Mouse (Mus musculus) myocyte (in vitro differentiated cells): ENCODE results near the gene Crb2. TPM values are rescaled to one million over a fixed set of nuclear protein-coding genes. Genes with fewer than 3 reads are reported as not detected.

Experiments used
- H3K27me3 ChIP-seq: one replicate; pipeline ENCODE4 v1.6.1; 2011; ENCODE audit not compliant: control insufficient read depth, insufficient read depth, insufficient read length
- H3K36me3 ChIP-seq: one replicate; pipeline ENCODE4 v1.6.1; 2011; ENCODE audit not compliant: control insufficient read depth, insufficient read depth
- H3K4me2 ChIP-seq: one replicate; pipeline ENCODE4 v1.6.1; 2011; ENCODE audit warnings: low read depth, control low read depth
- H3K4me3 ChIP-seq: one replicate; pipeline ENCODE4 v1.5.1; 2011; ENCODE audit warnings: mild to moderate bottlenecking, control low read depth, moderate library complexity
- H3K79me2 ChIP-seq: one replicate; pipeline ENCODE4 v1.6.1; 2011; ENCODE audit not compliant: control insufficient read depth, insufficient read depth
- H3ac ChIP-seq: one replicate; pipeline ENCODE4 v1.6.1; 2011; ENCODE audit not compliant: control insufficient read depth, insufficient read length
- CEBPB ChIP-seq: IDR thresholded peaks from 2 replicates; pipeline ENCODE4 v1.6.1; 2011; ENCODE audit warnings: mild to moderate bottlenecking, moderate library complexity; ENCODE audit not compliant: poor library complexity, insufficient read depth, severe bottlenecking
- E2F4 ChIP-seq: IDR thresholded peaks from one replicate; pipeline ENCODE4 v1.6.1; 2011; ENCODE audit warnings: mild to moderate bottlenecking, control low read depth, moderate library complexity; ENCODE audit not compliant: insufficient read depth
- MAX ChIP-seq: IDR thresholded peaks from one replicate; pipeline ENCODE4 v1.6.1; 2011; ENCODE audit warnings: low read depth, mild to moderate bottlenecking, control low read depth
- MYOD1 ChIP-seq, 3 experiments: IDR thresholded peaks; one replicate each; pipeline ENCODE4 v1.6.1; 2011; ENCODE audit warnings: control low read depth in 2 of 3, low read depth in 2 of 3, mild to moderate bottlenecking in 2 of 3, moderate library complexity in 1 of 3; ENCODE audit not compliant: insufficient read length in 2 of 3, control insufficient read depth in 1 of 3
- MYOG ChIP-seq, 3 experiments: IDR thresholded peaks; one replicate each; pipeline ENCODE4 v1.6.1; 2011; ENCODE audit warnings: control low read depth in 2 of 3, low read depth in 2 of 3, mild to moderate bottlenecking in 2 of 3; ENCODE audit not compliant: insufficient read length in 2 of 3, control insufficient read depth in 1 of 3, insufficient read depth in 1 of 3
- POLR2A ChIP-seq: IDR thresholded peaks from one replicate; pipeline ENCODE4 v1.6.1; 2011; ENCODE audit warnings: low read depth, mild to moderate bottlenecking, control low read depth, moderate library complexity; ENCODE audit not compliant: insufficient read length
- POLR2AphosphoS2 ChIP-seq: IDR thresholded peaks from one replicate; pipeline ENCODE4 v1.6.1; 2011; ENCODE audit warnings: low read depth, control low read depth; ENCODE audit not compliant: insufficient read length
- REST ChIP-seq: IDR thresholded peaks from one replicate; pipeline ENCODE4 v1.6.1; 2011; ENCODE audit warnings: mild to moderate bottlenecking, control low read depth, moderate library complexity; ENCODE audit not compliant: insufficient read depth, insufficient read length
- SRF ChIP-seq: IDR thresholded peaks from one replicate; pipeline ENCODE4 v1.6.1; 2011; ENCODE audit warnings: low read depth; ENCODE audit not compliant: control insufficient read depth, insufficient read length
- TCF12 ChIP-seq: IDR thresholded peaks from one replicate; pipeline ENCODE4 v1.6.1; 2011; ENCODE audit warnings: mild to moderate bottlenecking, control low read depth; ENCODE audit not compliant: poor library complexity, insufficient read depth, severe bottlenecking
- TCF3 ChIP-seq: IDR thresholded peaks from one replicate; pipeline ENCODE4 v1.6.1; 2011; ENCODE audit warnings: low read depth, control low read depth; ENCODE audit not compliant: insufficient read length
- USF1 ChIP-seq: IDR thresholded peaks from one replicate; pipeline ENCODE4 v1.6.1; 2011; ENCODE audit warnings: low read depth, mild to moderate bottlenecking, control low read depth, moderate library complexity
- polyA plus RNA-seq: library from polyadenylated mRNA; unstranded; fragments of >200 nt; fragmentation: generic; extraction: Trizol; gene quantifications from one replicate; pipeline ENCODE4 v1.2.1, GENCODE M21; 2012; ENCODE audit warnings: missing spikeins

The Crb2 gene
- polyA plus RNA-seq, 1 experiment: not detected

DNA sequence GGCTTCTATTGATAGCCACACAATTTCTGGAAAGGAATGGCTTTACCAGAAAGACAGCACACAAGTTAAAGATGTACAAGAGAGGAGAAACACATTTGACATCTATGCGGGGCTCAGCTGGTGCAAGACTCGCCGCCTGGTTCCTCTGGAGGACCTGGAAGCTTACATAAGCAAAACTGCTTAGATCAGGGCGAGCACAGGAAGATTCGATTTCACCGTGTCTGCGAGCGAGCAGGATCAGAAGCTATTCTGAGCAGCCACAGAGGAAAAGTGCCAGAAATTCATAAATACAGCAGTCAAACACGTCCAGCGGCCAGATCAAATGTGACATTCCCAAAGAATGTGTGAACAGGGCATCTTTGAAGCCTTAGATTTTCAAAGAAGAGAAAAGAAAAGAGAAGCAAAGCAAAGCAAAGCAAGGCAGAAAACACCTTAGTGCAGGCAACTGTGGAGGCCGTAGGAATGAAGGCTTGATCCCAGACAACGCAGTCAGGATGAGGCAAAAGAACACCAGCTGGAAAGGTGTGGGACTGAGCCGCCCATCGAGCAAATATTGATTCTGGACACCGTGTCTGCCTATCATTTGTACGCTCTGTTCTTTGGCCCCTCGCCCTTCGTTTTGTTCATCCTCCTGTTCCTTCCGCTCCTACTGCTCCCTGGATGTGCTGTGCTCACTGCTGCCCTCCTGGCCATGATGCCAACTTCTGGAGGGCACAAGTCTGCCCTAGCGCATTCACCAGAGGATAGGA lies 34.1 kb upstream of the Crb2 start:
- Histone ChIP-seq H3K27me3 (peaks cover 22% of the 10 kb centered on the region), H3ac (no peak overlapping the region), H3K4me2 (peak overlapping the region; percentile 52), H3K36me3 (no peaks in the 10 kb centered on the region), H3K4me3 (no peak overlapping the region), H3K79me2 (no peaks in the 10 kb centered on the region)
- TF ChIP-seq MYOG (IDR thresholded peaks at IDR 0.05; ENCODE audit: control insufficient read depth in 1 of 3, insufficient read depth in 1 of 3, insufficient read length in 2 of 3, low read depth in 2 of 3) (no peak), SRF (no peak), TCF3 (no peak), CEBPB (no peak), TCF12 (no peak), MAX (no peak), REST (no peak), E2F4 (no peak), MYOD1 (IDR thresholded peaks at IDR 0.05; ENCODE audit: control insufficient read depth in 1 of 3, insufficient read length in 2 of 3, low read depth in 2 of 3) (no peak), POLR2A (no peak), POLR2AphosphoS2 (no peak), USF1 (no peak)

GRCm38 (mm10) chr2:37744773-37745395 lies 31.2 kb upstream of the Crb2 start:
- H3K27me3 ChIP-seq: peaks cover 24% of the 10 kb centered on the region
- TF ChIP-seq POLR2A (no peak), MYOG (IDR thresholded peaks at IDR 0.05; ENCODE audit: control insufficient read depth in 1 of 3, insufficient read depth in 1 of 3, insufficient read length in 2 of 3, low read depth in 2 of 3) (no peak), TCF12 (no peak), CEBPB (no peak), E2F4 (no peak), USF1 (no peak), REST (no peak), POLR2AphosphoS2 (no peak), TCF3 (no peak), MAX (no peak), SRF (no peak), MYOD1 (IDR thresholded peaks at IDR 0.05; ENCODE audit: control insufficient read depth in 1 of 3, insufficient read length in 2 of 3, low read depth in 2 of 3) (no peak)

GRCm38 (mm10) chr2:37746293-37747049 lies 29.6 kb upstream of the Crb2 start:
- TF ChIP-seq MYOD1 (IDR thresholded peaks at IDR 0.05; ENCODE audit: control insufficient read depth in 1 of 3, insufficient read length in 2 of 3, low read depth in 2 of 3) (no peak), POLR2AphosphoS2 (no peak), MYOG (IDR thresholded peaks at IDR 0.05; ENCODE audit: control insufficient read depth in 1 of 3, insufficient read depth in 1 of 3, insufficient read length in 2 of 3, low read depth in 2 of 3) (no peak), MAX (no peak), SRF (no peak), POLR2A (no peak), CEBPB (no peak), E2F4 (no peak), TCF3 (no peak), USF1 (no peak), REST (no peak), TCF12 (no peak)
- no peak overlapping the region for H3K4me3 ChIP-seq
- no peaks in the 10 kb centered on the region for H3K36me3 ChIP-seq
- H3ac ChIP-seq: no peak overlapping the region
- no peak overlapping the region for H3K4me2 ChIP-seq
- H3K27me3 ChIP-seq: peaks cover 24% of the 10 kb centered on the region
- no peaks in the 10 kb centered on the region for H3K79me2 ChIP-seq

More at GRCm38 (mm10) chr2:37744773-37745395, 31.2 kb upstream of the Crb2 start:
- Histone ChIP-seq H3ac (no peak overlapping the region), H3K79me2 (no peaks in the 10 kb centered on the region), H3K4me3 (no peak overlapping the region), H3K4me2 (no peak overlapping the region), H3K36me3 (no peaks in the 10 kb centered on the region)

DNA sequence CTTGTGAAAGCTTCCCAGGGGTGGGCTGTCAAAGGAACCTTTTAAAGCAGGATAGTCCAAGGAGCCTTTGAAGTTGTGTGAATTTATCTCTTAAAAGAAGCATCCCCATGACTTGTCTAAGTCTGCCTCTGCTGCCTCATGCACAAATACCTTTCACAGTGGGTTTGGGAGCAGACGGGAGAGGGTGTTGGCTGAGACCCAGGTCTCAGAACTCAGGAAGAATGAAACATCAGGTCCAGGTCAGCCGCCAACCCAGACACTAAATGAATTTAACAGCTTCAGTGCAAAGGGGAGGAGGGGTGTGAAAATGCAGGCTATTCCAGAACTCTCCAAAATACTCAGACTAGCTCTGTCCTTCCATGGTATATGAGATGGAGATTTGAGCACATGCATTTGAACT lies 28.1 kb upstream of the Crb2 start:
- no peak overlapping the region for H3K4me2 ChIP-seq
- H3K27me3 ChIP-seq: peaks cover 18% of the 10 kb centered on the region
- H3K36me3 ChIP-seq: no peaks in the 10 kb centered on the region
- TF ChIP-seq MYOD1 (IDR thresholded peaks at IDR 0.05; ENCODE audit: control insufficient read depth in 1 of 3, insufficient read length in 2 of 3, low read depth in 2 of 3): no peak
- no peak for TF ChIP-seq SRF
- no peak for TF ChIP-seq MYOG (IDR thresholded peaks at IDR 0.05; ENCODE audit: control insufficient read depth in 1 of 3, insufficient read depth in 1 of 3, insufficient read length in 2 of 3, low read depth in 2 of 3)
- TF ChIP-seq TCF12: no peak
- TF ChIP-seq TCF3: no peak
- no peak for TF ChIP-seq USF1
- no peak for TF ChIP-seq CEBPB
- no peak for TF ChIP-seq POLR2A
- no peak overlapping the region for H3K4me3 ChIP-seq
- H3ac ChIP-seq: no peak overlapping the region
- no peaks in the 10 kb centered on the region for H3K79me2 ChIP-seq
